Mouse (Mus musculus) olfactory bulb, adult 2 months (tissue): Measurements from ENCODE around the gene Bod1.

Experiments used
- CTCF ChIP-seq: fragments of 200-500 bp; IDR thresholded peaks from 2 replicates; pipeline ENCODE4 v1.5.1; 2012; ENCODE audit warnings: low read depth, mild to moderate bottlenecking, low read length, moderate library complexity; ENCODE audit not compliant: insufficient read depth
- POLR2A ChIP-seq: fragments of 200-500 bp; IDR thresholded peaks from 2 replicates; pipeline ENCODE4 v1.6.1; 2012; ENCODE audit warnings: mild to moderate bottlenecking, low read depth, low read length, moderate library complexity; ENCODE audit not compliant: insufficient read depth

GRCm38 (mm10) chr11:31694109-31694508 lies 22.4 kb upstream of the Bod1 start:
- TF ChIP-seq POLR2A (no peak), CTCF (no peak)
